Mouse (Mus musculus): ENCODE measurements at regions not wholly inside any gene's neighbourhood (a gene's known extent, or its start where the extent isn't known, plus 50 kb on each side); places are given as distances from the start of the nearest gene placed in this dataset.
A peak's percentile ranks its signal among the peaks of the same experiment; 100 is the strongest.

GRCm38 (mm10) chr1:35575203-35575602 is 493.0 kb upstream of the Hs6st1 start:
- DNase-seq (ENCODE audit: low read depth, low spot score): no peak
- TF ChIP-seq HCFC1 (IDR thresholded peaks at IDR 0.05; ENCODE audit: borderline replicate concordance, insufficient read depth, low read length) (no peak), ZNF384 (IDR thresholded peaks at IDR 0.05; ENCODE audit: low read depth, low read length) (no peak), ZC3H11A (IDR thresholded peaks at IDR 0.05; ENCODE audit: borderline replicate concordance, low read depth, low read length) (no peak), MAFK (IDR thresholded peaks at IDR 0.05; ENCODE audit: insufficient read depth, low read depth, low read length) (no peak)
- H3K9me3 ChIP-seq (ENCODE audit: control insufficient read depth, insufficient read depth, low read depth, low read length): no peaks in the 10 kb centered on the region
- in situ Hi-C loops (cut with MboI; ENCODE audit: low sequenced_read_pairs in 2 of 2, unreplicated experiment in 2 of 2): no loop called here
- no peaks in the 10 kb centered on the region for H3K36me3 ChIP-seq (ENCODE audit: control insufficient read depth, insufficient read depth, low read length, poor library complexity, severe bottlenecking)
- no peak overlapping the region for H3K27ac ChIP-seq (ENCODE audit: insufficient read depth, low read depth, low read length, poor library complexity, severe bottlenecking)
- no peak overlapping the region for H3K9ac ChIP-seq (ENCODE audit: insufficient read depth, low read depth, low read length, poor library complexity, severe bottlenecking)
- H3K4me1 ChIP-seq (ENCODE audit: control insufficient read depth in 2 of 2, insufficient read depth in 2 of 2, low read length in 2 of 2, poor library complexity in 1 of 2): no peaks in the 10 kb centered on the region
- no peak overlapping the region for H3K4me3 ChIP-seq (ENCODE audit: insufficient read depth in 1 of 2, low read depth in 1 of 2, low read length in 2 of 2, poor library complexity in 1 of 2, severe bottlenecking in 1 of 2)

DNA sequence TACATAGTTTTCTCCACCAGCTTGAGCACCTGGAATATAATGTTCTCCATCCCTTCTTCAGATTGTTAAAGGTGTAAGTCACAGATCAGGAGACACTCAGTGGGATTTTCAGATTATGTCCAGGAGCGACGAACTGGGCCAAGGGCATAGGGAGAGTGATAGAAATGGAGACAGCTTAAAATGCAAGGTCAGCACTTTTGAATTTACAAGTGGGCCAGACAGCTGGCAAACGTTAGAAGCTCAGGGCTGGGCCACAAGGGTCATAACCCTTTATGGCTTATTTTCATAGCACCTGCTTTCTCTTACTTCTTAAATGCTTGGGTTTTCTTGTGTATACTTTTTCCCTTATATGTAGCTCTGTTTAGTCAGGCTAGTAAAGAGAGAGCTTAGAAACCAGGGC is 488.8 kb upstream of the Hs6st1 start:
- no peak for TF ChIP-seq HCFC1 (IDR thresholded peaks at IDR 0.05; ENCODE audit: borderline replicate concordance, insufficient read depth, low read length)
- peak; percentile 97 for TF ChIP-seq MAFK (IDR thresholded peaks at IDR 0.05; ENCODE audit: insufficient read depth, low read depth, low read length)
- in situ Hi-C loops (cut with MboI; ENCODE audit: low sequenced_read_pairs in 2 of 2, unreplicated experiment in 2 of 2): no loop called here
- Histone ChIP-seq H3K27ac (ENCODE audit: insufficient read depth, low read depth, low read length, poor library complexity, severe bottlenecking) (no peak overlapping the region), H3K9me3 (ENCODE audit: control insufficient read depth, insufficient read depth, low read depth, low read length) (no peaks in the 10 kb centered on the region), H3K36me3 (ENCODE audit: control insufficient read depth, insufficient read depth, low read length, poor library complexity, severe bottlenecking) (no peaks in the 10 kb centered on the region), H3K4me1 (ENCODE audit: control insufficient read depth in 2 of 2, insufficient read depth in 2 of 2, low read length in 2 of 2, poor library complexity in 1 of 2) (no peaks in the 10 kb centered on the region; a peak in 1 of 4 replicates), H3K4me3 (ENCODE audit: insufficient read depth in 1 of 2, low read depth in 1 of 2, low read length in 2 of 2, poor library complexity in 1 of 2, severe bottlenecking in 1 of 2) (no peak overlapping the region), H3K9ac (ENCODE audit: insufficient read depth, low read depth, low read length, poor library complexity, severe bottlenecking) (no peak overlapping the region)
- DNase-seq (ENCODE audit: low read depth, low spot score): no peak

GRCm38 (mm10) chr1:35579992-35580391 is 488.2 kb upstream of the Hs6st1 start:
- in situ Hi-C loops (cut with MboI; ENCODE audit: low sequenced_read_pairs in 2 of 2, unreplicated experiment in 2 of 2): no loop called here
- Histone ChIP-seq H3K9me3 (ENCODE audit: control insufficient read depth, insufficient read depth, low read depth, low read length) (no peaks in the 10 kb centered on the region), H3K4me1 (ENCODE audit: control insufficient read depth in 2 of 2, insufficient read depth in 2 of 2, low read length in 2 of 2, poor library complexity in 1 of 2) (no peaks in the 10 kb centered on the region; a peak in 1 of 4 replicates), H3K27ac (ENCODE audit: insufficient read depth, low read depth, low read length, poor library complexity, severe bottlenecking) (no peak overlapping the region), H3K4me3 (ENCODE audit: insufficient read depth in 1 of 2, low read depth in 1 of 2, low read length in 2 of 2, poor library complexity in 1 of 2, severe bottlenecking in 1 of 2) (no peak overlapping the region), H3K9ac (ENCODE audit: insufficient read depth, low read depth, low read length, poor library complexity, severe bottlenecking) (no peak overlapping the region), H3K36me3 (ENCODE audit: control insufficient read depth, insufficient read depth, low read length, poor library complexity, severe bottlenecking) (no peaks in the 10 kb centered on the region)
- TF ChIP-seq ZNF384 (IDR thresholded peaks at IDR 0.05; ENCODE audit: low read depth, low read length) (no peak), ZC3H11A (IDR thresholded peaks at IDR 0.05; ENCODE audit: borderline replicate concordance, low read depth, low read length) (no peak), HCFC1 (IDR thresholded peaks at IDR 0.05; ENCODE audit: borderline replicate concordance, insufficient read depth, low read length) (no peak), MAFK (IDR thresholded peaks at IDR 0.05; ENCODE audit: insufficient read depth, low read depth, low read length) (no peak), CHD2 (IDR thresholded peaks at IDR 0.05; ENCODE audit: low read depth, low read length) (no peak)
- no peak for DNase-seq (ENCODE audit: low read depth, low spot score)

GRCm38 (mm10) chr1:35580474-35580873 is 487.7 kb upstream of the Hs6st1 start:
- in situ Hi-C loops (cut with MboI; ENCODE audit: low sequenced_read_pairs in 2 of 2, unreplicated experiment in 2 of 2): no loop called here
- H3K9ac ChIP-seq (ENCODE audit: insufficient read depth, low read depth, low read length, poor library complexity, severe bottlenecking): no peak overlapping the region
- H3K9me3 ChIP-seq (ENCODE audit: control insufficient read depth, insufficient read depth, low read depth, low read length): no peaks in the 10 kb centered on the region
- TF ChIP-seq ZNF384 (IDR thresholded peaks at IDR 0.05; ENCODE audit: low read depth, low read length): no peak
- TF ChIP-seq CHD2 (IDR thresholded peaks at IDR 0.05; ENCODE audit: low read depth, low read length): no peak
- TF ChIP-seq MAFK (IDR thresholded peaks at IDR 0.05; ENCODE audit: insufficient read depth, low read depth, low read length): no peak
- TF ChIP-seq ZC3H11A (IDR thresholded peaks at IDR 0.05; ENCODE audit: borderline replicate concordance, low read depth, low read length): no peak
- TF ChIP-seq HCFC1 (IDR thresholded peaks at IDR 0.05; ENCODE audit: borderline replicate concordance, insufficient read depth, low read length): no peak
- H3K27ac ChIP-seq (ENCODE audit: insufficient read depth, low read depth, low read length, poor library complexity, severe bottlenecking): no peak overlapping the region
- no peak overlapping the region for H3K4me3 ChIP-seq (ENCODE audit: insufficient read depth in 1 of 2, low read depth in 1 of 2, low read length in 2 of 2, poor library complexity in 1 of 2, severe bottlenecking in 1 of 2)
- H3K4me1 ChIP-seq (ENCODE audit: control insufficient read depth in 2 of 2, insufficient read depth in 2 of 2, low read length in 2 of 2, poor library complexity in 1 of 2): no peaks in the 10 kb centered on the region; a peak in 1 of 4 replicates
- H3K36me3 ChIP-seq (ENCODE audit: control insufficient read depth, insufficient read depth, low read length, poor library complexity, severe bottlenecking): no peaks in the 10 kb centered on the region
- peak; percentile 3 for DNase-seq (ENCODE audit: low read depth, low spot score)

DNA sequence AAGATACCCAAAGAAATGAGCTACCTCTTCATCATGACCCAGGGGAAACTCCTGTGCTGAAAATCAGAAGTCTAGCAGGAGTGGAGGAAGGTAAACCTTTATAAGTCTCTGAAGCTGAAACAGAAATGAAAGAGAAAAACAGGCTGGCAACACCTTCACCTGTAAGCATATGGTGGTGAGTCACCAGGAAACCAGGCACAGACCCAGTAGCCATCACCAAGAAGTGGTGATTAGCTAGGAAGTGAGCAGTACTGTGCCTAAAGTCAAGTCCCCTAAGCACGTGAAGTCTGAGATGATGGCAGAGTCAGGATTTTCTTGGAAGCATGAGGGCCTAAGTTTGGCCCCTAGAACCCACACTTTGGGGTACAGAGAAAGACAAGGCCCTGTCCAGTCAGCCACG is 480.3 kb upstream of the Hs6st1 start:
- Histone ChIP-seq H3K36me3 (ENCODE audit: control insufficient read depth, insufficient read depth, low read length, poor library complexity, severe bottlenecking) (no peaks in the 10 kb centered on the region), H3K4me3 (ENCODE audit: insufficient read depth in 1 of 2, low read depth in 1 of 2, low read length in 2 of 2, poor library complexity in 1 of 2, severe bottlenecking in 1 of 2) (no peak overlapping the region), H3K4me1 (ENCODE audit: control insufficient read depth in 2 of 2, insufficient read depth in 2 of 2, low read length in 2 of 2, poor library complexity in 1 of 2) (no peaks in the 10 kb centered on the region), H3K9me3 (ENCODE audit: control insufficient read depth, insufficient read depth, low read depth, low read length) (no peaks in the 10 kb centered on the region), H3K9ac (ENCODE audit: insufficient read depth, low read depth, low read length, poor library complexity, severe bottlenecking) (no peak overlapping the region), H3K27ac (ENCODE audit: insufficient read depth, low read depth, low read length, poor library complexity, severe bottlenecking) (no peak overlapping the region)
- TF ChIP-seq HCFC1 (IDR thresholded peaks at IDR 0.05; ENCODE audit: borderline replicate concordance, insufficient read depth, low read length): no peak
- DNase-seq (ENCODE audit: low read depth, low spot score): no peak
- in situ Hi-C loops (cut with MboI; ENCODE audit: low sequenced_read_pairs in 2 of 2, unreplicated experiment in 2 of 2): no loop called here
